ENCODE assay signal across 23 mouse cellular contexts in genomic region chr5:88997277-88997676, GRCm38 (mm10).
DNase-seq lines count a peak whose midpoint lies in the region; ATAC-seq and TF ChIP-seq lines count a peak whose summit lies in the region.
"Had no signal": no experiment of that assay in that cellular context is flagged by ENCODE, and none has a peak within 500 bp of the region (broad histone marks: within the 10 kb centered on the region; RNA-seq: fewer than 3 reads in every experiment).

No protein-coding gene starts in this region.

- no peak overlapping the region for H3K9ac ChIP-seq in heart, embryonic 16.5 days (ENCODE audit: low read length)
- no peak overlapping the region for H3K9ac ChIP-seq in liver, embryonic 11.5 days (ENCODE audit: low read depth, low read length)
- no peak overlapping the region for H3K9ac ChIP-seq in midbrain, embryonic 11.5 days (ENCODE audit: low read length)
- no peak overlapping the region for H3K9ac ChIP-seq in midbrain, postnatal 0 days (replicated peaks; ENCODE audit: low read length, poor library complexity, severe bottlenecking)
- H3K9ac ChIP-seq in kidney, embryonic 16.5 days (replicated peaks; ENCODE audit: low read length) = no peak overlapping the region
- H3K9ac ChIP-seq: embryonic facial prominence, embryonic 12.5 days; forebrain, embryonic 13.5 days had no signal

- no peak for DNase-seq in heart, postnatal 36 days
- DNase-seq in liver, embryonic 11.5 days (ENCODE audit: low spot score) = no peak
- DNase-seq in liver = no peak
- DNase-seq in midbrain, embryonic 11.5 days (ENCODE audit: low spot score, missing footprints) = peak; percentile 51
- no peak for DNase-seq in midbrain, postnatal 0 days (ENCODE audit: low spot score)
- DNase-seq: adrenal gland, adult 8-10 months; adrenal gland, postnatal 14 days; adrenal gland, postnatal 36 days; B cell, adult 2 months; cerebellum, adult 11-12 months; cerebellum, adult 2 months; cerebellum, adult 9-10 months; cerebellum, postnatal 10 days had no signal

- peaks cover 4% of the 10 kb centered on the region; the same call in 1 of the 2 replicates for H3K9me3 ChIP-seq in heart, embryonic 16.5 days (replicated peaks; ENCODE audit: control insufficient read depth, low read length)
- no peaks in the 10 kb centered on the region for H3K9me3 ChIP-seq in liver, embryonic 11.5 days (ENCODE audit: control insufficient read depth, low read length)
- H3K9me3 ChIP-seq in midbrain, embryonic 11.5 days (ENCODE audit: control insufficient read depth, low read length) = no peaks in the 10 kb centered on the region
- H3K9me3 ChIP-seq in midbrain, postnatal 0 days (ENCODE audit: low read length) = 0 out of 2 replicates have a peak, but pooled peaks cover 2% of the 10 kb centered on the region
- H3K9me3 ChIP-seq in kidney, embryonic 16.5 days (ENCODE audit: low read length) = peaks cover 3% of the 10 kb centered on the region; the same call in 1 of the 2 replicates
- H3K9me3 ChIP-seq: embryonic facial prominence, embryonic 12.5 days had no signal

- no peak overlapping the region for H3K4me3 ChIP-seq in heart, embryonic 16.5 days (ENCODE audit: low read length)
- no peak overlapping the region for H3K4me3 ChIP-seq in liver, embryonic 11.5 days (ENCODE audit: low read depth, low read length)
- no peak overlapping the region for H3K4me3 ChIP-seq in midbrain, embryonic 11.5 days (ENCODE audit: low read depth, low read length)
- H3K4me3 ChIP-seq in midbrain, postnatal 0 days (ENCODE audit: low read depth, low read length) = no peak overlapping the region
- no peak overlapping the region for H3K4me3 ChIP-seq in kidney, embryonic 16.5 days (ENCODE audit: low read length)
- H3K4me3 ChIP-seq: embryonic facial prominence, embryonic 10.5 days; embryonic facial prominence, embryonic 12.5 days; forebrain, embryonic 13.5 days had no signal

- H3K4me1 ChIP-seq in heart, embryonic 16.5 days (ENCODE audit: control insufficient read depth, insufficient read depth, low read length) = no peaks in the 10 kb centered on the region
- H3K4me1 ChIP-seq in liver, embryonic 11.5 days (replicated peaks; ENCODE audit: control insufficient read depth, insufficient read depth, low read length) = no peaks in the 10 kb centered on the region
- H3K4me1 ChIP-seq in midbrain, embryonic 11.5 days (ENCODE audit: control insufficient read depth, insufficient read depth, low read length) = no peaks in the 10 kb centered on the region
- no peaks in the 10 kb centered on the region for H3K4me1 ChIP-seq in midbrain, postnatal 0 days (ENCODE audit: insufficient read depth, low read length)
- H3K4me1 ChIP-seq in kidney, embryonic 16.5 days (ENCODE audit: insufficient read depth, low read length) = no peaks in the 10 kb centered on the region
- H3K4me1 ChIP-seq: embryonic facial prominence, embryonic 10.5 days; embryonic facial prominence, embryonic 12.5 days; forebrain, embryonic 13.5 days had no signal

- H3K36me3 ChIP-seq in heart, embryonic 16.5 days (ENCODE audit: control insufficient read depth, insufficient read depth) = no peaks in the 10 kb centered on the region; the same call in 1 of the 2 replicates
- H3K36me3 ChIP-seq in liver, embryonic 11.5 days (ENCODE audit: control insufficient read depth, insufficient read depth, low read length) = no peaks in the 10 kb centered on the region
- no peaks in the 10 kb centered on the region for H3K36me3 ChIP-seq in midbrain, embryonic 11.5 days (ENCODE audit: control insufficient read depth, insufficient read depth, low read length)
- no peaks in the 10 kb centered on the region for H3K36me3 ChIP-seq in midbrain, postnatal 0 days (ENCODE audit: insufficient read depth, low read length)
- no peaks in the 10 kb centered on the region for H3K36me3 ChIP-seq in kidney, embryonic 16.5 days (ENCODE audit: insufficient read depth, low read length)
- H3K36me3 ChIP-seq: embryonic facial prominence, embryonic 10.5 days; embryonic facial prominence, embryonic 12.5 days; G1E had no signal

- 0 out of 2 replicates have a peak overlapping the region, but pooled peaks have one; percentile 16 for H3K27ac ChIP-seq in heart, embryonic 16.5 days (ENCODE audit: low read length)
- H3K27ac ChIP-seq in liver, embryonic 11.5 days (ENCODE audit: low read depth, low read length) = no peak overlapping the region
- no peak overlapping the region for H3K27ac ChIP-seq in midbrain, embryonic 11.5 days (ENCODE audit: low read depth, low read length)
- H3K27ac ChIP-seq in midbrain, postnatal 0 days (ENCODE audit: low read depth, low read length) = no peak overlapping the region
- H3K27ac ChIP-seq in kidney, embryonic 16.5 days (ENCODE audit: low read length) = no peak overlapping the region
- H3K27ac ChIP-seq: embryonic facial prominence, embryonic 10.5 days; embryonic facial prominence, embryonic 12.5 days; forebrain, embryonic 13.5 days had no signal

- ATAC-seq in heart, embryonic 16.5 days (replicated peaks; ENCODE audit: extremely low read depth, insufficient read depth, low FRiP score) = no peak
- ATAC-seq in liver, embryonic 11.5 days (replicated peaks; ENCODE audit: low FRiP score) = peak; percentile 75
- no peak for ATAC-seq in midbrain, embryonic 11.5 days (ENCODE audit: low FRiP score)
- ATAC-seq in midbrain, postnatal 0 days (ENCODE audit: low FRiP score) = no peak
- ATAC-seq in kidney, embryonic 16.5 days (ENCODE audit: low FRiP score, low TSS enrichment) = no peak
- ATAC-seq: activated CD4-positive, CD25-positive, alpha-beta regulatory T cell, adult 4 months; CD4-positive, CD25-positive, alpha-beta regulatory T cell, adult 4 months; forebrain, embryonic 13.5 days; Patski had no signal

- WGBS in heart, embryonic 16.5 days = 63% methylated on average over 6 of the region's 6 CpGs
- 83% methylated on average over 6 of the region's 6 CpGs for WGBS in liver, embryonic 11.5 days
- WGBS in midbrain, embryonic 11.5 days = 93% methylated on average over 6 of the region's 6 CpGs
- WGBS in midbrain, postnatal 0 days = 96% methylated on average over 6 of the region's 6 CpGs
- WGBS in kidney, embryonic 16.5 days = 90% methylated on average over 6 of the region's 6 CpGs

- H3K27me3 ChIP-seq in heart, embryonic 16.5 days (ENCODE audit: control insufficient read depth, insufficient read depth, low read length) = no peaks in the 10 kb centered on the region
- H3K27me3 ChIP-seq in liver, embryonic 11.5 days (replicated peaks; ENCODE audit: control insufficient read depth, insufficient read depth, low read length) = no peaks in the 10 kb centered on the region
- no peaks in the 10 kb centered on the region for H3K27me3 ChIP-seq in midbrain, embryonic 11.5 days (ENCODE audit: control insufficient read depth, insufficient read depth, low read length)
- no peaks in the 10 kb centered on the region for H3K27me3 ChIP-seq in midbrain, postnatal 0 days (ENCODE audit: insufficient read depth, low read length)
- H3K27me3 ChIP-seq in kidney, embryonic 16.5 days (ENCODE audit: insufficient read depth, low read length) = no peaks in the 10 kb centered on the region
- H3K27me3 ChIP-seq: CH12.LX; embryonic facial prominence, embryonic 12.5 days; forebrain, embryonic 13.5 days; Patski had no signal

- no peak overlapping the region for H3K4me2 ChIP-seq in heart, embryonic 16.5 days (ENCODE audit: low read depth, low read length)
- H3K4me2 ChIP-seq in liver, embryonic 11.5 days = no peak overlapping the region
- H3K4me2 ChIP-seq in midbrain, embryonic 11.5 days = no peak overlapping the region
- H3K4me2 ChIP-seq in midbrain, postnatal 0 days (ENCODE audit: low read depth, low read length, poor library complexity, severe bottlenecking) = no peak overlapping the region
- H3K4me2 ChIP-seq in kidney, embryonic 16.5 days (replicated peaks; ENCODE audit: low read depth, low read length) = no peak overlapping the region
- H3K4me2 ChIP-seq: embryonic facial prominence, embryonic 12.5 days; forebrain, embryonic 13.5 days had no signal

- intact Hi-C loops in heart, postnatal 36 days (cut with DNase I) = no loop called here

- no peak for TF ChIP-seq CTCF in midbrain, postnatal 0 days (IDR thresholded peaks at IDR 0.05)
